Comparison of ENCODE assay signal across 31 mouse cellular contexts in genomic region chrX:10502616-10503015, GRCm38 (mm10). TPM values are rescaled to one million over a fixed set of nuclear protein-coding genes. Genes with fewer than 3 reads are reported as not detected.
DNase-seq lines count a peak whose midpoint lies in the region; ATAC-seq lines count a peak whose summit lies in the region.
"Had no signal": no experiment of that assay in that cellular context is flagged by ENCODE, and none has a peak within 500 bp of the region (broad histone marks: within the 10 kb centered on the region; RNA-seq: fewer than 3 reads in every experiment).

No protein-coding gene starts in this region.

- H3K9me3 ChIP-seq in kidney, embryonic 14.5 days (ENCODE audit: control insufficient read depth, low read length), result no peaks in the 10 kb centered on the region
- H3K9me3 ChIP-seq: embryonic facial prominence, embryonic 10.5 days; embryonic facial prominence, embryonic 15.5 days; forebrain, embryonic 12.5 days; hindbrain, embryonic 13.5 days; limb, embryonic 13.5 days; lung, embryonic 15.5 days; midbrain, embryonic 10.5 days; neural tube, embryonic 12.5 days had no signal

- no peak overlapping the region for H3K4me2 ChIP-seq in kidney, embryonic 14.5 days (replicated peaks; ENCODE audit: low read depth, low read length)
- H3K4me2 ChIP-seq: embryonic facial prominence, embryonic 15.5 days; forebrain, embryonic 12.5 days; heart, embryonic 11.5 days; hindbrain, embryonic 13.5 days; limb, embryonic 13.5 days; liver, embryonic 11.5 days; lung, embryonic 15.5 days; neural tube, embryonic 12.5 days had no signal

- H3K27ac ChIP-seq in kidney, embryonic 14.5 days (ENCODE audit: low read depth, low read length), result no peak overlapping the region
- H3K27ac ChIP-seq: embryonic facial prominence, embryonic 10.5 days; embryonic facial prominence, embryonic 15.5 days; forebrain, embryonic 12.5 days; hindbrain, embryonic 13.5 days; left cerebral cortex, adult 2 months; limb, embryonic 13.5 days; lung, embryonic 15.5 days; midbrain, embryonic 10.5 days; neural tube, embryonic 12.5 days; stomach, postnatal 0 days had no signal

- no peak overlapping the region for H3K9ac ChIP-seq in kidney, embryonic 14.5 days (ENCODE audit: low read depth, low read length)
- H3K9ac ChIP-seq: embryonic facial prominence, embryonic 15.5 days; forebrain, embryonic 12.5 days; hindbrain, embryonic 13.5 days; limb, embryonic 13.5 days; lung, embryonic 15.5 days; neural tube, embryonic 12.5 days had no signal

- H3K36me3 ChIP-seq in kidney, embryonic 14.5 days (ENCODE audit: control insufficient read depth, insufficient read depth, low read length), result no peaks in the 10 kb centered on the region
- H3K36me3 ChIP-seq: embryonic facial prominence, embryonic 10.5 days; embryonic facial prominence, embryonic 15.5 days; forebrain, embryonic 12.5 days; hindbrain, embryonic 13.5 days; limb, embryonic 13.5 days; lung, embryonic 15.5 days; midbrain, embryonic 10.5 days; neural tube, embryonic 12.5 days had no signal

- no peaks in the 10 kb centered on the region for H3K4me1 ChIP-seq in kidney, embryonic 14.5 days (ENCODE audit: control insufficient read depth, insufficient read depth, low read length)
- H3K4me1 ChIP-seq: embryonic facial prominence, embryonic 10.5 days; embryonic facial prominence, embryonic 15.5 days; forebrain, embryonic 12.5 days; hindbrain, embryonic 13.5 days; limb, embryonic 13.5 days; lung, embryonic 15.5 days; midbrain, embryonic 10.5 days; neural tube, embryonic 12.5 days had no signal

- H3K27me3 ChIP-seq in kidney, embryonic 14.5 days (ENCODE audit: control insufficient read depth, insufficient read depth, low read length), result no peaks in the 10 kb centered on the region
- H3K27me3 ChIP-seq: embryonic facial prominence, embryonic 15.5 days; forebrain, embryonic 12.5 days; hindbrain, embryonic 13.5 days; limb, embryonic 13.5 days; lung, embryonic 15.5 days; neural tube, embryonic 12.5 days had no signal

- ATAC-seq in kidney, embryonic 14.5 days (ENCODE audit: low FRiP score, low TSS enrichment), result no peak
- ATAC-seq: intestine, embryonic 16.5 days had no signal

- H3K4me3 ChIP-seq in kidney, embryonic 14.5 days (ENCODE audit: low read length), result no peak overlapping the region
- H3K4me3 ChIP-seq: embryonic facial prominence, embryonic 10.5 days; embryonic facial prominence, embryonic 15.5 days; forebrain, embryonic 12.5 days; hindbrain, embryonic 13.5 days; left cerebral cortex, adult 2 months; limb, embryonic 13.5 days; lung, embryonic 15.5 days; midbrain, embryonic 10.5 days; myocyte; neural tube, embryonic 12.5 days had no signal

- 53% methylated on average over 2 of the region's 2 CpGs for WGBS in kidney, embryonic 14.5 days

- peak; percentile 3 to 27 for DNase-seq in lung, adult 18-20 months
- DNase-seq in lung, postnatal 10 days, result no peak
- peak; percentile 7 for DNase-seq in ovary, adult 18-20 months (ENCODE audit: low spot score)
- DNase-seq in ovary, postnatal 14 days (ENCODE audit: low spot score), result no peak
- peak; percentile 17 for DNase-seq in retina, postnatal 1 day
- DNase-seq: adrenal gland, adult 8-10 months; B cell, adult 2 months; cerebellum, adult 2 months; cerebellum, postnatal 25 days; gastrocnemius, postnatal 14 days; heart, postnatal 36 days; kidney, adult 8-10 months; kidney, postnatal 25 days; right cerebral cortex, adult 18-20 months; thymus, adult 18-20 months; thymus, postnatal 25 days had no signal

RNA-seq across cellular contexts. Expression of gene Tspan7, which starts 17.7 kb away (rescaled TPM):
- 85.0 and 101 TPM in 2 replicates for polyA plus RNA-seq in kidney, embryonic 14.5 days (2014; fragmentation: Nextera tagmentation; extraction: Ambion mirVana)

Comparison
In these comparisons a context has a peak if more than half of its experiments do, and no peak if none do; other contexts are left out.
1. DNase-seq: peak in lung, adult 18-20 months (2 of 2), ovary, adult 18-20 months (single experiment) and retina, postnatal 1 day (single experiment); none in lung, postnatal 10 days (single experiment) and ovary, postnatal 14 days (single experiment).